Mouse (Mus musculus) WW6 (cell line): ENCODE results near the gene Olfr1018.

Experiments
- DNase-seq: peaks from one replicate; pipeline ENCODE4 v3.0.0-alpha.2; 2013; ENCODE audit warnings: low read depth, low spot score

Olfr1018 gene

GRCm38 (mm10) chr2:85818179-85818578 lies at the start of gene Olfr1018:
Olfr1018 (plus strand) TSS chr2:85818479.
- no peak for DNase-seq

GRCm38 (mm10) chr2:85772413-85772812 lies 45.9 kb upstream of the Olfr1018 start, which contains the start of gene Olfr1014:
Olfr1014 (plus strand) TSS chr2:85772713.
- DNase-seq: no peak

- DNase-seq: no peak
Measured at GRCm38 (mm10) chr2:85781717-85782116, 36.6 kb upstream of the Olfr1018 start, which contains the start of gene Olfr1015. Olfr1015 (plus strand) TSS chr2:85782017.

- no peak for DNase-seq
Measured at GRCm38 (mm10) chr2:85792331-85792730, 25.9 kb upstream of the Olfr1018 start.

- no peak for DNase-seq
Measured at GRCm38 (mm10) chr2:85802444-85802843, 15.8 kb upstream of the Olfr1018 start, which contains the start of gene Olfr1016. Olfr1016 (minus strand) TSS chr2:85802544.

GRCm38 (mm10) chr2:85804501-85804900 lies 13.8 kb upstream of the Olfr1018 start:
- no peak for DNase-seq

GRCm38 (mm10) chr2:85845383-85845782 lies 27.1 kb downstream of the Olfr1018 start, which contains the start of gene Olfr1019:
Olfr1019 (minus strand) TSS chr2:85845483.
- DNase-seq: no peak

GRCm38 (mm10) chr2:85846730-85847129 lies 28.5 kb downstream of the Olfr1018 start, which contains the start of gene Olfr1020:
Olfr1020 (plus strand) TSS chr2:85847030.
- no peak for DNase-seq

- DNase-seq: no peak
Measured at GRCm38 (mm10) chr2:85868294-85868693, 50.0 kb downstream of the Olfr1018 start, which contains the start of gene Olfr1022. Olfr1022 (plus strand) TSS chr2:85868594.
